Mouse (Mus musculus): ENCODE data around the gene Rtca.

DNA sequence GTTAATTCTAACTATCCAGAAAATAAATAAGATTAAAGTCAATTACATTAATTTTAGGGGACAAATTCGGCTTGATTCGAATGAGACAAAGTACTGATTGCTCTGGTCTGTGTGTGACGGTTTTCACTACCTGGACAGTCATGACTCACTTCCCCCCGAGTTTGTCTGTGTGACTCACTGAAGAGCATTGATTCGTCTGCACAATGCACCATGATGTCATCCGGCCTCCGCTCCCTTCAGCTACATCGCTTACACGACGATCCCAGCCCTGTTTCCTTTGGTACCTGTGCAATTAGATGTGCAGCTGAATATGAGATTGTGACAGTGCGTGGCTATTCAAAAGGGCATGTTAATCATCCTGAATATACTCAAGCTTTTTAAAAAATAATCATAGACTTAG lies 33.4 kb downstream of the Rtca start:
- TF ChIP-seq CTCF (IDR thresholded peaks at IDR 0.05; ENCODE audit: borderline replicate concordance, insufficient read depth, low read depth, low read length) (no peak), POLR2A (IDR thresholded peaks at IDR 0.05; ENCODE audit: borderline replicate concordance, insufficient read depth, low read length) (no peak)

Data from cerebellum, adult 2 months (tissue).